Mouse (Mus musculus): Measurements from ENCODE around the gene Ccdc28b.

GRCm38 (mm10) chr4:129584884-129585608, 38.7 kb downstream of the Ccdc28b start:
- TF ChIP-seq POLR2A (IDR thresholded peaks at IDR 0.05; ENCODE audit: insufficient read depth, low read depth, low read length), result no peak
- peak; percentile 80 for TF ChIP-seq CTCF (IDR thresholded peaks at IDR 0.05)

Data from heart, adult 2 months (tissue).